Comparison of ENCODE assay signal across 12 mouse cellular contexts in the genomic region with DNA sequence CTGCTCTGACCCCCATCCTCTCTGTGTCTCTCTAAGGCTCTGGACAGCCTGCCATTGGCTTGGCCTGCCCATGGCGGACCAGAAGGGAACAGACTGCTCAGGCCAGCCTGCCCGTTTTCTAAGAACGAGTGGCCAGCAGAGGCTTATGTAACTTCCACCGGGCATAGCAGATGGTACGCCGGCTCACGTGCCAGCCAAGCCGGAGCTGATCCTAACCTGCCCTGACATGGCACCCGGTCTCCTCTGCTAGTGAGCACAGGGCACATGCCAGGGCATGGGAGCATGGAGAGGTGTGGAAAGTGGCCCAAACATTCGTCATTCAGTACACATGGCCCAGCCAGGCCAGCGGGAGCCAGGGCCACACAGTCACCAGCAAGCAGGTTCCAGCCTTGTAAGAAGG. TPM values are rescaled to one million over a fixed set of nuclear protein-coding genes. Genes with fewer than 3 reads are reported as not detected.
DNase-seq lines count a peak whose midpoint lies in the region; ATAC-seq lines count a peak whose summit lies in the region.
"Had no signal": no experiment of that assay in that cellular context is flagged by ENCODE, and none has a peak within 500 bp of the region (broad histone marks: within the 10 kb centered on the region; RNA-seq: fewer than 3 reads in every experiment).

No protein-coding gene starts in this region.

- no peaks in the 10 kb centered on the region for H3K27me3 ChIP-seq in heart, embryonic 12.5 days (replicated peaks)
- no peaks in the 10 kb centered on the region for H3K27me3 ChIP-seq in midbrain, embryonic 15.5 days (replicated peaks)

- no peak overlapping the region for H3K4me2 ChIP-seq in heart, embryonic 12.5 days
- H3K4me2 ChIP-seq in midbrain, embryonic 15.5 days = no peak overlapping the region
- H3K4me2 ChIP-seq: embryonic facial prominence, embryonic 15.5 days had no signal

- H3K36me3 ChIP-seq in heart, embryonic 12.5 days = no peaks in the 10 kb centered on the region; the same call in 1 of the 2 replicates
- H3K36me3 ChIP-seq in midbrain, embryonic 15.5 days (replicated peaks) = no peaks in the 10 kb centered on the region
- H3K36me3 ChIP-seq: embryonic facial prominence, embryonic 15.5 days; G1E had no signal

- H3K4me3 ChIP-seq in heart, embryonic 12.5 days = no peak overlapping the region
- no peak overlapping the region for H3K4me3 ChIP-seq in midbrain, embryonic 15.5 days
- H3K4me3 ChIP-seq: embryonic facial prominence, embryonic 15.5 days had no signal

- peak; percentile 37 for DNase-seq in kidney, adult 9 months
- DNase-seq in kidney, postnatal 10 days = no peak
- DNase-seq in Muller cell, postnatal 12 days (ENCODE audit: inconsistent ontology term) = peak; percentile 84
- peak; percentile 99 for DNase-seq in cerebellum, adult 18-20 months
- no peak for DNase-seq in MN1 (ENCODE audit: low spot score)
- no peak for DNase-seq in kidney, postnatal 14 days
- DNase-seq: thymus, postnatal 25 days had no signal

- peak overlapping the region; percentile 100 for H3K27ac ChIP-seq in heart, embryonic 12.5 days (ENCODE audit: poor library complexity, severe bottlenecking)
- H3K27ac ChIP-seq in midbrain, embryonic 15.5 days = no peak overlapping the region
- H3K27ac ChIP-seq: embryonic facial prominence, embryonic 15.5 days; macrophage had no signal

- no peak for ATAC-seq in heart, embryonic 12.5 days (ENCODE audit: insufficient number of reproducible peaks, low FRiP score)
- no peak for ATAC-seq in midbrain, embryonic 15.5 days (replicated peaks)

- H3K9ac ChIP-seq in heart, embryonic 12.5 days = peak overlapping the region; percentile 41; the same call in 1 of the 2 replicates
- no peak overlapping the region for H3K9ac ChIP-seq in midbrain, embryonic 15.5 days
- H3K9ac ChIP-seq: embryonic facial prominence, embryonic 15.5 days had no signal

- 83% methylated on average over 11 of the region's 11 CpGs for WGBS in heart, embryonic 12.5 days
- WGBS in midbrain, embryonic 15.5 days = 88% methylated on average over 11 of the region's 11 CpGs

- no peaks in the 10 kb centered on the region for H3K9me3 ChIP-seq in heart, embryonic 12.5 days (replicated peaks)
- H3K9me3 ChIP-seq in midbrain, embryonic 15.5 days = no peaks in the 10 kb centered on the region
- H3K9me3 ChIP-seq: embryonic facial prominence, embryonic 15.5 days had no signal

- H3K4me1 ChIP-seq in heart, embryonic 12.5 days (replicated peaks) = peaks cover 100% of the 10 kb centered on the region
- H3K4me1 ChIP-seq in midbrain, embryonic 15.5 days = peaks cover 22% of the 10 kb centered on the region

RNA-seq across cellular contexts. Expression of gene Unc5b, which starts 10.8 kb away (rescaled TPM):
- polyA plus RNA-seq in heart, embryonic 12.5 days (2016; fragmentation: Nextera tagmentation; extraction: Ambion mirVana) = 18.4 and 18.7 TPM in 2 replicates
- 2.8 and 2.9 TPM in 2 replicates for polyA plus RNA-seq in midbrain, embryonic 15.5 days (2015; fragmentation: Nextera tagmentation; extraction: Ambion mirVana)
- polyA plus RNA-seq: G1E had no signal

Comparison
In these comparisons a context has a peak if more than half of its experiments do, and no peak if none do; other contexts are left out.
1. DNase-seq: peak in kidney, adult 9 months (single experiment), Muller cell, postnatal 12 days (single experiment) and cerebellum, adult 18-20 months (2 of 2); none in kidney, postnatal 10 days (single experiment), MN1 (single experiment) and kidney, postnatal 14 days (single experiment).